Mouse (Mus musculus): Measurements from ENCODE around the gene Vstm4.

DNA sequence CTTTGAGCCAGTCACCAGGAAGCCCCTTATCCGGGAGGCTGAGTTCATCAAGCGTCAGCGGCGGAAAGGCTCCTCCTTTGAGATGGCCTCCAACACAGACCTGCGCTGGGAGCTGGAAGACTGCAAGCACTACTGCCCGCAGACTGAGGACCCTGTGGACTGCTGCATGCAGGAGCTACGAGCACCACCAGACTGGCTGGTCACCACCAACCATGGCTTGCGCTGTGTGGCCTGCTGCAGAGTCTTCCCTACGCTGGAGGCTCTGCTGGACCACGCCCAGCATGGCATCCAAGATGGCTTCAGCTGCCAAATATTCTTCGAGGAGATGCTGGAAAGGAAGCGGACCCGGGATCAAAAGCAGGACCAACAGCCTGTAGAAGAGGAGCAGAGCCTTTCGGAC, 21.0 kb upstream of the Vstm4 start:
- no peak for TF ChIP-seq CTCF (IDR thresholded peaks at IDR 0.05; ENCODE audit: control insufficient read depth, insufficient read depth, insufficient read length)
- TF ChIP-seq USF1 (IDR thresholded peaks at IDR 0.05; ENCODE audit: low read depth), result no peak
- TF ChIP-seq MAX (IDR thresholded peaks at IDR 0.05), result no peak
